Mouse (Mus musculus): ENCODE measurements at regions not wholly inside any gene's neighbourhood (a gene's known extent, or its start where the extent isn't known, plus 50 kb on each side); places are given as distances from the start of the nearest gene placed in this dataset.

GRCm38 (mm10) chr10:3630763-3631223 is 90.8 kb downstream of the Iyd start:
- DNase-seq (ENCODE audit: extremely low spot score in 1 of 2, low spot score in 2 of 2): peak in 1 of 2 experiments; percentile 49

GRCm38 (mm10) chr10:3633871-3634496 is 93.9 kb downstream of the Iyd start:
- intact Hi-C loops (cut with DNase I): no loop called here
- peak in 1 of 2 experiments; percentile 48 for DNase-seq (ENCODE audit: extremely low spot score in 1 of 2, low spot score in 2 of 2)

More at GRCm38 (mm10) chr10:3630763-3631223, 90.8 kb downstream of the Iyd start:
- intact Hi-C loops (cut with DNase I): no loop called here

GRCm38 (mm10) chr10:3644111-3644510 is 96.1 kb upstream of the Plekhg1 start:
- DNase-seq (ENCODE audit: extremely low spot score in 1 of 2, low spot score in 2 of 2): no peak
- intact Hi-C loops (cut with DNase I): no loop called here

GRCm38 (mm10) chr10:3645030-3645429 is 95.1 kb upstream of the Plekhg1 start:
- intact Hi-C loops (cut with DNase I): no loop called here
- no peak for DNase-seq (ENCODE audit: extremely low spot score in 1 of 2, low spot score in 2 of 2)

GRCm38 (mm10) chr10:3646151-3646910 is 93.8 kb upstream of the Plekhg1 start:
- intact Hi-C loops (cut with DNase I): no loop called here

GRCm38 (mm10) chr10:3647811-3648731 is 92.1 kb upstream of the Plekhg1 start:
- no peak for DNase-seq (ENCODE audit: extremely low spot score in 1 of 2, low spot score in 2 of 2)
- intact Hi-C loops (cut with DNase I): no loop called here

More at GRCm38 (mm10) chr10:3646151-3646910, 93.8 kb upstream of the Plekhg1 start:
- DNase-seq (ENCODE audit: extremely low spot score in 1 of 2, low spot score in 2 of 2): no peak

- DNase-seq (ENCODE audit: extremely low spot score in 1 of 2, low spot score in 2 of 2): no peak
- intact Hi-C loops (cut with DNase I): no loop called here
Observed at GRCm38 (mm10) chr10:3649983-3650382, 90.2 kb upstream of the Plekhg1 start.

GRCm38 (mm10) chr10:3650561-3650960 is 89.6 kb upstream of the Plekhg1 start:
- intact Hi-C loops (cut with DNase I): no loop called here
- no peak for DNase-seq (ENCODE audit: extremely low spot score in 1 of 2, low spot score in 2 of 2)

- intact Hi-C loops (cut with DNase I): no loop called here
- DNase-seq (ENCODE audit: extremely low spot score in 1 of 2, low spot score in 2 of 2): no peak
Observed at GRCm38 (mm10) chr10:3652522-3652921, 87.6 kb upstream of the Plekhg1 start.

GRCm38 (mm10) chr10:3656081-3656480 is 84.1 kb upstream of the Plekhg1 start:
- DNase-seq (ENCODE audit: extremely low spot score in 1 of 2, low spot score in 2 of 2): no peak

GRCm38 (mm10) chr10:3662156-3662555 is 78.0 kb upstream of the Plekhg1 start:
- intact Hi-C loops (cut with DNase I): no loop called here
- DNase-seq (ENCODE audit: extremely low spot score in 1 of 2, low spot score in 2 of 2): no peak

More at GRCm38 (mm10) chr10:3656081-3656480, 84.1 kb upstream of the Plekhg1 start:
- intact Hi-C loops (cut with DNase I): no loop called here

- intact Hi-C loops (cut with DNase I): no loop called here
- no peak for DNase-seq (ENCODE audit: extremely low spot score in 1 of 2, low spot score in 2 of 2)
Observed at GRCm38 (mm10) chr10:3662571-3662970, 77.6 kb upstream of the Plekhg1 start.

- DNase-seq (ENCODE audit: extremely low spot score in 1 of 2, low spot score in 2 of 2): no peak
Observed at GRCm38 (mm10) chr10:3663296-3663695, 76.9 kb upstream of the Plekhg1 start.

GRCm38 (mm10) chr10:3684481-3684880 is 55.7 kb upstream of the Plekhg1 start:
- intact Hi-C loops (cut with DNase I): no loop called here
- no peak for DNase-seq (ENCODE audit: extremely low spot score in 1 of 2, low spot score in 2 of 2)

More at GRCm38 (mm10) chr10:3663296-3663695, 76.9 kb upstream of the Plekhg1 start:
- intact Hi-C loops (cut with DNase I): no loop called here
